Mouse (Mus musculus) right cerebral cortex, postnatal 4 days (tissue): ENCODE results near the gene Btaf1.

Source experiments
- DNase-seq: peaks from one replicate; pipeline ENCODE4 v3.0.0-alpha.2; 2022

The Btaf1 gene

DNA sequence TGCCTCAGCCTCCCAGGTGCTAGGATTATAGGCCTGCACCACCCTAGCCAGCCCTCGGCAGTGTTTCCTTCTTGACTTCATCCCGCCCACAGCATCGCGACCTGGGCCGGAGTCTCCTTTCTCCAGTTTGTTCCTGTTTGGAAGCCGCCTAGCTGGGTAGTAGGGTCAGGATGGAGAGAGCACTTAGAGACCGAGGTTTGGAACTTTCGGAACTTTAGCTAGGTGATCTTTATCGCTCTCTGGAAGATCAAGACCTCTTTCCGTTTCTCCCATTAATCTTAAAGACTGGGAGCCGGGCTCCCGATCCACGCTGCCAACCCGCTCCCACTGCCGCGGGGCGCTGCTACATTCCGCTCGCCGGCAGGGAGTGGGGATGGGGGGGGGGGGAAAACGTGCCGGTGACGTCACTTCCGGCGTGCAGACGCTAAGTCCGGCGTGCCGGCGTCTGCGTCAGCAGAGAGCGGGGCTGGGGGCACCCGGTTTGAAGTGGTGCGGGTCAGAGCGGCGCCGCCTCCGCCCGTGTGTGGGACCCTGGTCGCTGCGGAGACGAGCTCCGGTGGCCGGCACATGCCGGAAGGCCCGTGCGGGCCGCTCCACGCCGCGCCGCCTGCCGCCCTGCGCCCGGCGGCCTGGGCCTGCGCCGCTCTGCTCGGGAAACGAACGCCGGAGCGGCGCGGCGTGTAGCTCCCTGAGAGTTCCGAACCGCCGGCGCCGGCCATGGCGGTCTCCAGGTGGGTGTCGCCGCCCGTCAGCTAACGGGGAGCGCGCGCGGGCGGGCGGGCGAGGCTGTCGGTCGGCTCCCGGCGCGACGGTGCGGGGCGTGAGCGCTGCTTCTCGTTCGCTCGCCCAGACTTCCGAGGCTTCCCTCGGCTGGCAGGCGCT is at the start of gene Btaf1:
Btaf1 (plus strand) TSS at position 409 of the 882 bp plus-strand sequence.
- peak; percentile 81 for DNase-seq

DNA sequence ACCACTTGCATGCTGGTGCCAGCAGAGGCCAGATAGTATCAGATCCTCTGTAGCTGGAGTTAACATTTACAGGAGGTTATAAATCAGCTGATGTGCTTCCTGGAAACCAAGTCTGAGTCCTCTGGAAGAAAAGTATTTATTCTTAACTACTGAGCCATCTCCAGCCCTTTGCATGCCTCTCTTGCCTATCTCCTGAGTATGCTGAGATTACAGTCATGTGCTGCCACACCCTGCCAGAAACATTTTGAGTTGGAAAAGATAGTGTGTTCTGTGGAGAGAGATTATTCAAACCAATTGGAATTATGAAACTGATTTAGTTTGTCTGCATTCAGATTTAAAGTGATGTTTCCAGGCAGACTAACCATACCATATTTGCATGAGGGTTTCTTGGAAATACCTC is 48.5 kb upstream of the Btaf1 start:
- DNase-seq: no peak

DNA sequence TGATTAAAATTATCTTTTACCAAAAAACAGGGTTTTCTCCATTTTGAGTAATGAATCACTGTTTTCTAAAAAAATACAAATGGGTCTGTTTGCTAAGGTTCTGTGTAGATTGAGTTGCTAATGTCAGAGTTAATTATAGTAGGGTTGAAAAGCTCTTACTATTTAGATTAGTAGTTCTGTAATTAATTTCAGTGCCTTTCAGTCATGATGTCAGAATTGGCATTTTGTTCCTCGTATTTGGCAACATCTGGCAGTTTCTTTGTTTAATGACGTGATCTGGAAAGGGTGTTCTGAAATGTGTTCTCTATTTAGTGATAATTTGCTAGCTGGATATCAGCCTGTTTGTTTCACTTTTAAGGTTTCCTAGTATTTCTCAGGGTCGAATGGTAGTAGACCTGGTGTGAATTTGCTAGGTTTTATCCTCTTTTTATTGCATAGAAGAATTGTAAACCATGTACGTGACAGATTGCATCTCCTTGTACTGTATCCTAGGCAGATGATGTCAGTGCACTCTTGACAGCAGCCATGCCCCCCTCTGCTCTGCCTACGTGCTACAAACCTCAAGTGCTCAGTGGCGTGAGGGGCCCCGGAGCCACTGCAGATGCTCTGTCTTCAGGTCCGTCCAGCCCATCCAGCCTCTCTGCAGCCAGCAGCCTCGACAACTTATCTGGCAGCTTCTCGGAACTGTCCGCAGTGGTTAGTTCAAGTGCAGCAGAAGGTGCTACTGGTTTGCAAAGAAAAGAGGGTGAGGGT is 47.0 kb upstream of the Btaf1 start:
- DNase-seq: no peak

DNA sequence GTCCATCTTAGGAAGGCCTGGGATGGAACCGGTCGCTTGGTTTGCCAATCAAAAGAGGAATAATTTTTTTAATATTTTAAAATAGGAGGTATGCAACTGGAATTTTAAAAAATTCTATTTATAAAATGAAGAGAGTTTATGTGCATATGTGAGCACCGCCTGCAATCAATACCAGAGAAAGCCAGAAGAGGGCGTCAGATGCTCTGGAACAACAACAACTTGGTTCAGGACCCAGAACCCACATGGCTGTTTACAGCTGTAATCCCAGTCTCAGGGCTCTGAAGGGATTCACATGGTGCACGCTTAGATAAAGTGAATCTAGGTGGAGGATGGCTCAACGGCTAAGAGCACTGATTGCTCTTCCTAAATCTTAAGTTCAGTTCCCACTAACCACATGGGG is 42.8 kb upstream of the Btaf1 start:
- DNase-seq: peak; percentile 42

DNA sequence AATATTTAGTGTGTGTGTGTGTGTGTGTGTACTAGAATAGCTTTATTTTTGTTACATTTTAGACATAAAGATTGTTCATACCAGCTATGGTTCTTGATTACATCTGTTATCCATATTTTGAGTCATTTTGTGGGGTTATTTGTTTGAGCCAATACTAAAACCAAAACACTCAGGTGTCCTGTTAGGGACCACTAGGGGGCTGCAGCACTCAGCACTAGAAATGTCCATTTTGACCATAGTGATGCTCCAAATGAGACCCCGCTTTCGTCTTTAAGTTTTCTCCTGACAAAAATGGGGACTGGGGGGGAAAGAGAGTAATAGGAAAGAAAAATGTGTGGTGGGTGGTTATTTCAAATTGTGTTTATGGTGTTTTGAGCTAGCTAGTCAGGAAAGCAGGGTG is 39.6 kb upstream of the Btaf1 start:
- no peak for DNase-seq

DNA sequence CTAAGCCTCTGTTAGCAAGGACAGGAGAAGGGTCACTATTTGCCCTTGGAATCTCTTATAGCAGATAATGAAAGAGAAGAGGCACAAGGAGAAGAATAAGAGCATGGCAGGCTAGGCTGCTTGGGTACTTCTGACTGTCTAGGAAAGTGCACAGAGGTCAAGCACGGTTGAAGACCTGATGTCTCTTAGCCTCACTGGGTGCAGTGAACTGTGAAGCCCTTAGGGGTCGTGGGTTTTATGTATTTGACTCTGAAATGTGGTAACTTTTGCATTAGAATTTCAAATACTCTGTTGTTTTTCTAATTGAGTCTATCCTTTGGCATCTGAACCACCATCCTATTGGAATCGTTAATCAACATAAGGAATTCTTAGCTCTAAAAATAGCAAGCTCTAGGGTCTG is 38.2 kb upstream of the Btaf1 start:
- DNase-seq: no peak

DNA sequence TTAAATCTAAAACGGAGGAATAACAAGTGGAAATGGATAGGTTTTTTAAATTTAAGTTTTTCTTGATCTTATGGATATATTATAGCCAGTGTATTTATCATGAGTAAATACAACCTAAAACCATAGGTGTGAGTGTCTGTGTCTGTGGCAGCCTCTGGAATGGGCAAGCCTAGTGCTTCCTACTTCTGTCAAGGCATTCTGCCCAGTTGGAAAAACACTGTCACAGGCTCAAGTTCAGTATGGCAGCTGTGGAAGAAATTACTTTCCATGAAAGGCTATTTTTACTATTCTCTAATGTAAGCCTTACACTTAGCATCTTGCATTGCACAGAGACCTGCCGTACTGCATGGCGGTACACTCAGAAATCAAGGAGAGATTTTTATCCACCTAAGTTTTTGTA is 34.1 kb upstream of the Btaf1 start:
- no peak for DNase-seq

DNA sequence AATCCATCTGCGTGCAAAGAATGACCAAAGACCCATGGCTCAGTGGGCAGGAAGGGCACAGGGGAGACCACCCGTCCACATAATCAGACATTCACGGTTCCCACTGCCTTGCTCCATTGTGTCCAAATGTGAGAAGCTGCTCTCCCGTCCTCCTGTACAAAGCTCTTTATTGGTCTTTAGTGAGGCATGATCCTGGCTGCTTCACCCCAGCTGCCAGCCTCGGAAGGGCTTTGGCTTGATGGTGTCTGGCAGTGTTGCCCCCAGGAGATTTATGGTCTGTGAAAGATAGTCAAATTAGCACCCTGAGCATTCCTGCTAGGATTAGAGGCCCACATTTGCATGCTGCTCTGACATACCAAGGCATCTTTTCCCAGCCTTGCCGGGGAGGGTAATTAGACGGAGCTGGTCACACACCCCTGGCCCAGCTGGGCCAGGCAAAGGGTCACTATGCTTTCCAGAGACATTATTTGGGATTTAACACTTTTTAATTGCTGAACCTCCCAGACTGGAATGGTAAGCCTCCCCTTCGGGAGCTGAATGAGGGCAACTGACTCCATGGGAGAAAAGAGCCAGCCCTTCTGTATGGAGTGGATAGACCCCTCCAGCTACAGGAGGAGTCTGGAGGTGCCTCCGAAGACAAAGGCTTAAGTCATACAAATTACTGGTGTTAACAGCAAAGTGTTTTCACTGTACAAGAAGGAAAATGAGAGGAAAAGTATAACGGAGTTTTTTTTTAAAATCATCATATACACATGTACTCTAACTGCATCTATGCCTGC is 28.9 kb upstream of the Btaf1 start:
- no peak for DNase-seq

DNA sequence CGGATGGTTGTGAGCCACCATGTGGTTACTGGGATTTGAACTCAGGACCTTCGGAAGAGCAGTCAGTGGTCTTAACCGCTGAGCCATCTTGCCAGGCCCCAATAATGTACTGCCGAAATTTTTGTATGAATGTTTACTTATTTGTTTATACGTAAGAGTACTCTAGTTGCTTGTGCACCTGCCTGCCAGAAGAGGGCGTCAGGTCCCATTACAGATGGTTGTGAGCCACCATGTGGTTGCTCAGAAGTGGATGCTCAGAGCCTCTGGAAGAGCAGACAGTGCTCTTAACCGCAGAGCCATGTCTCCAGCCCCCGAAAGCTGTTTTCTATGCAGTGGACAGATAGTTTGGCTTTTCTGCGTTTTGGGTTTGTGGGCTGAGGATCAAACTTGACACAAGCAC is 28.1 kb upstream of the Btaf1 start:
- peak; percentile 49 for DNase-seq

DNA sequence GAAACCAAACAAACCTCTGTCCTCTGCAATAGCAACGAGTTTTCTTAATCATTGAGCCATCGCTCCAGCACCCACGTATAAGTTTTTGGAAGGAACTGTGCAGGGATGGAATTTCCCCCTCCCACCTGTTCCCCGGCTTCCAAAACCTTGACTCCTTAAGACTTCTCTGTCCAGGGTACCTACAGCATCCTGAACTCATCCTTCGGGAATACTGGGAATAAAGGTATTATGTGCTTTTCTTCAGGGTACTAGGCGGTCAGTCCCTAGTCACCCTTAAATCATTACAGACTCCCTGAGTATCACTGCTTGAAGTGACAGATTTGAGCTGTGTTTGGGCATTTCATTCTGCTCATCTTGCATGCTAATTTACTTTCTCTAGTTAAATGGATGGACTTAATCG is 22.5 kb upstream of the Btaf1 start:
- no peak for DNase-seq

DNA sequence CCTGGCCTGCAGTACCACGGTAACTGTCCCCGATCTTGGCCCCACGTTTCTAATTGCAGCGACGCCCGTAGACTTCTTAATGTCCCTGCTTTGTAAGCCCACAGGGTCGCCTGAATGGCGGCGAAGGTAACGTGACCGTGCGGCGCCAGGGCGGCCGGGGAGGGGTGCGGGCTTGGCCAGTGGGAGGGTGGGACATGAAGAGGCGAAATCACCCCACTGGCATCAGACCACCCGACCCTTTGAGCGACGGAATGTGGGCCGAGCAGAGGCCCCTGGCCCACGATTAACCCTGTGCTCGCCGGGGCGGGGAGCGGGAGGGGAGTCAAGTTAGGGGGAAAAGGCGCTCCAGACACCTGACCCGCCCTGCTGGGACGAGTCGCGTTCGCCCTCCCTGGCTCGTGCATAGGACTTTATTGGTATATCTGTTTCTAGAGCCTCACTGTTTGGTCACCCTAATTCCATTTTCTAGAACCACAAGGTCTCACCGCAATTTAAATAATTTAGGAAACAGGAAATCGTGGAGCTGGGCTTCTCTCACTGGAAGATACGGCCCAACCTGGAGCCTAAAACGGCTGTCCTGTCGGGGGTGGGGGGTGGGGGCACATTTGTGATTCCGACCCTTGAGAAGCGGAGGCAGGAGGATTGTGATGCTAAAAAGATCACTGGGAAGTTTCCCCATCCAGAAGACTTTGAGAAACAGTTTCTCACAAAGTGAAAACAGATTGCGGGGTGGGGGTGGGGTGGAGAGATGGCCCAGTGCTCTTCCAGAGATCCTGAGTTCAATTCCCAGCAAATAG is 21.5 kb upstream of the Btaf1 start:
- peak; percentile 69 for DNase-seq

DNA sequence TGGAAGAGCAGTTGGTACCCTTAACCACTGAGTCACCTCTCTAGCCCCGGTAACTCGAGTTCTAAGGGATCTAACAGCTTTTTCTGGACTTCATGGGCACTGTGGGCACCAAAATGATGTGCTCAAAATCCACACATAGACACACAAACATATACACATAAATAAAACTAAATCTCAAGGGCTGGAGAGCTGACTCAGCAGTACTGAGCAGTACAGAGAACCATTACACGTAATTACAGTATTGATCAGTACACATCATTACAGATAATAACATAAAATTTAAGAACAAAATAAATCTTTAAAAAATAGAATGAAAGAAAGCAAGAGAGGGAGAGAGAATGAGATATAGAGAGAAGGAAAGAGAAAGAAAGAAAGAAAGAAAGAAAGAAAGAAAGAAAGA is 16.7 kb upstream of the Btaf1 start:
- no peak for DNase-seq

DNA sequence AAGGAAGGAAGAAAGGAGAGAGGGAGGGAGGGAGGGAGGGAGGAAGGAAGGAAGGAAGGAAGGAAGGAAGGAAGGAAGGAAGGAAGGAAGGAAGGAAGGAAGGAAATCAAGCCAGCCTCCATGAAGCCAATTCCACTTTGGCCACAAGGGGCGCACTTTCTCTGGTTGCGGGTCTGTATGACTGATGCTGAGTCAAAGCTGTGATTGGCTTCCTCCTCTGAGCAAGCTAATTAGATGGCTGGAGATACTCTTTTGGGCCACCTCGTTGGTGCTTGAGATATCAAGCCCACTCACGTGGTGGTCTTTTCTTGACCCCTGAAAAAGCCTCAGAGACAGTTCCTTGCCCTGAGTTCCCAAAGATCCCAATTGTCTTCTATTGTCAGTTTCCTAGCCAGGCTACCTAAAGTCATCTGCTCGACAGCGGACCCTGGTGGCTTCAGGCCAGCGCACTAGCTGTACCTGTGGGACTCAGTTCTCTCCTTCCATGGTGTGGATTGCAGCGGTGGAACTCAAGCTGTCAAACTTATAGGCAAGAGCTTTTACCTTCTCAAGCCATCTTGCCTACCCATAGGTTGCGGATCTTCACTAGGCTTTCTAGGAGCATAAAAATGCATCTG is 16.1 kb upstream of the Btaf1 start:
- DNase-seq: peak; percentile 72

DNA sequence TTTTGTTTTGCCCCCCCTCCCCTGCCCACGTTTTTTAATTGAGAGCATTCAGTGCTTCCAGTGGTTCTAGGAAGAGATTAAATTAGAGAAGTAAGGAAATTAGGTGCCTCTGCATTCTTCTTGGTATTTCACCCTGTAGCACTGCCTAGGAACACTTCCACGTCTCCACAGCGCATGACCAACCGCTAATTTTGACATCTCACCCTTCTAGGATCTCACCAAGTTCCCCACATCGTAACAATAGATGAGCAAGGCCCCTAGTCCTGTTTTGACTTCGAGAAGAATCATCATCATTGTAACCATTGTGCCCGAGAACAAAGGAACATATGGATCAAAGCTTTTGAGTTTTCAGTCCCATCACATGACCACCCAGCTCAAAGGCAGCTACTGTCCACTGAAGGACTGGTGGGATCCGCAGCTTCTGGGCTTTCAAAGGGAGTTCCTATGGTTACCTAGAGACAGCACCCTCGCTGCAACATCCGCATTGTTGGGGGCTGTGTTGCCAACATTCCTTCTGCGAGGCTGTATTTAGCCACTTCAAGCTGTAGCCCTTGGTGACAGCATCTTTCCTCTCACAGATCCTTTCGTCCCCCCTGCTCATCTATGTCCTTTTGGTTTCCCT is 15.3 kb upstream of the Btaf1 start:
- DNase-seq: peak; percentile 53

DNA sequence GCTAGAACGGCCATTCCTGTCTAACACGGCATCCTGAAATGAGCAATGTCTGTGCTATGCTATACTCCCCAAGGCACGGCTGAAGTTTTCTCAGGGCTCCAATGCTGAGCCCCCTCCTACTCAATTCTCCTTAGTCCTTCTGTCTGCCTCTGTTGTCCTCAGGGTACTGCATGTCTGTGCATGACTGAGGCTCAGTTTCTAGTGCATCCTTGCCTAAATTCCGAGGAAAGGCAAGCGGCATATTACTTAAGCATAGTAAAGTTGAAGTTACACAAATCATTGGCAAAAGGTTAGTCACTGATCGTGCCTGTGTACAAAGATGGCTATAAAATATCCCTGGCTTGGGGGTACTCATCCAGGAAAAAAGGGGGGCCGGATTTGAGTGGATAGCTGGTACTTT is 12.8 kb upstream of the Btaf1 start:
- no peak for DNase-seq

DNA sequence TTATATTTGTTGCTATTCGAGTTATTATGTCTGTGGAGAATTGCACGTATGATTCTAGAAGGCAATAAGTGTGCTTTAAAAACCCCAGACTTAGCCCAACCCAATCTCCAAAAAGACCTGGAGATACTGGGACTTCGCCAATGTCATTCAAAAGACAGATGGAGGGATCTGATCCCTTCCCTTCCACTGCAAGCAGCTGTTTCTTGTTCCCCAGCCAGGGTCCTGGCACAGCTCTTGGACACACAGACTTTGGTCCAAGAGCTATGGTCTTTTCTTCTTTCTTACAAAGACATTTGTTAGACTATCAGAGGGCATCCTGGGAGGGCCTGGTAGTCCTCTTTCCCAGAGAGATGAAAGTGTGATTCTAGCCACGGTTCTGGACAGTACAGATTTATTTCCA is 9.7 kb upstream of the Btaf1 start:
- no peak for DNase-seq

DNA sequence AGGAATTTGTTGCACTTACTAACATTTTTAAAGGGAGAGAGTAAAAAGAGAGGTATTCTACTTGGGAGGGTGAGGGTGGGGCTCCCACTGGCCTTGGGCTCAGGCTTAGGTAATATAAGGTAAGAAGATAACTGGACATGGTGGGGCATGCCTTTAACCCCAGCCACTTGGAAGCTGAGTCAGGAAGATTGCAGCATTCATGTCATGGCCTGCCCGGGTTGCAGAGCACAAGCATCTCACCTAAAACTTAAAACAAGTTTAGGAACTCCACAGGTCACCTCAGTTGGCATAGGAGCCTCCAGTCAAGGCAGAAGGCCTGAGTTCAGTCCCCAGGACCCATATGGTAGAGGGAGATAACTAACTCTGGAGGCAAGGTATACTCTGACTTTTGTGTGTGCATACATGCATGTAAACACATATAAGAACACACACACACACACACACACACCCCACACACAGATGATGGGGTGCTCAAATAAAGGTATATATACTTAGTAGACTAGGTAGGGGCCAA is 8.9 kb upstream of the Btaf1 start:
- DNase-seq: no peak

DNA sequence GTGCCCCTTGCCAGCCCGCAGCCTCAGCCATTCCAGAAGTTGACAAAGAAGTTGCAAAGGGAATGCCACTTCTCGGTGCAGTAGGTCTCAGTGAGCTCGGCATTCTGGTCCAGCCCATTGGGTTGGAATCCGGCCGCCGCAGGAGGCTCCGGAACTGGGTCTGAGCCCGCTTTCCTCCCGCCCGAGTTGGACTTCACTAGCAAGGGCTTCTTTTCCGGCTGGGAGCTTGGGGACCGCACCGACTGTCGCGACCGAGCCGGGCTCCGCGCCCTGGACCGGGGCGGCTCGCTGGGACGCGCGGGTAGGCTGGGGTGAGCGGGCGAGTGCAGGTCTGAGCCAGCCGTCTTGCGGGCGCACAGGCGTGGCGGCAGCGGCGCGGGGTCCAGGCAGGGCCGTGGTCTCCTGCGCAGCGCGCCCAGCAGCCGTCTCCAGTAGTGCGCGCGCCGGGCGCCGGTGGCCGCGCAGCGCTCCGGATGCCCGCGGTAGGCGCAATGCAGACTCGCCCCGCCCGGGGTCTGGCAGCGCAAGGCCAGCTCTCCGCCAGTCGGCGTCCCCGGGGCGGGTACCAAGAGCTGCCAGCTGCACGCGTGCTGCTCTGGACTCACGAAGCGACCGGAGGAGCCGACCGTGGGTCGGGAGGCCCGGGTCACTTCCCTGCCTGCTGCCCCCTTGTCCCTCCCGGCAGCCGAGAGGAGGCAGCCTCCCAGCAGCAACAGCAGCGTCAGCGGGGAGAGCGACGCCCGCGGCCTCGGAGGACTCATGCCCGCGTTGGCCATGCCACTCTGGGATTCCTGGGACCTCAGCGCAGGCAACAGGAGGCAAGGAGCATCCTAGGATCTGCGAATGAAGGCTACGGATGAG is 7.2 kb upstream of the Btaf1 start:
- DNase-seq: peak; percentile 76

DNA sequence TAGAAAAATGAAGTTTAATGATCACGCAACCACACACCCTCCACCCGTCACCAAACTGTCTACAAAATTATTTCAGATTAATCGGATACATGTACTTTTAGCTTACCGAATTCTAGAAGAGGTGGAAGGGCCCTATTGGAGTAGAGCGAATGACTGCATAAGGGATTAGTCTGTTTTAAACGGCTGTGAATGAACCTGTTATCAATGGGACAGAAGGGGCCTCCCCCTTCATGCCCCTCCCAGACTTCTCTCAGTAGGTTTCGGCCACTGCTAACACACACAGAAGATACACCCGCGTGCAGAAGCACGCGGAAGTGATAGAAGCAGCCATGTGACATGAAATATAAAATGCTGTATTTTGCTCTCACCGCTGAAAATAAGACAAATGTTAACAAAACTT is 6.4 kb upstream of the Btaf1 start, which contains the start of gene Fgfbp3:
Fgfbp3 (minus strand) TSS at position 150 of the 400 bp plus-strand sequence.
- no peak for DNase-seq

DNA sequence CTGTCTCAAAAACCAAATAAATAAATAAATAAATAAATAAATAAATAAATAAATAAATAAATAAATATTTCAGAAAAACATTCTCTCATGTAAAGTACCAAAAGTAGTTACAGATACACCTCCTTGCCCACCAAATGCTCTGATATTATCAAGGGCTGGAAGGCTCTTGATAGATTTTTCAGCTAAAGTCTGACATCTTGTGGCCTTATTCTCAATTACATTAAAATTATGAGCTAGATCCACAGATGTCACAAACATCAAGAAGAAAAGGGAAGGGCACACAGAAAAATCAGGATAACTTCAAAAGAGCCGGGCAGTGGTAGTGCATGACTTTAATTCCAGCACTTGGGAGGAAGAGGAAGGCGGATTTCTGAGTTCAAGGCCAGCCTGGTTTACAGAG is 3.9 kb upstream of the Btaf1 start:
- no peak for DNase-seq
